Mouse (Mus musculus): Measurements from ENCODE around the gene Spsb2.
A peak's percentile ranks its signal among the peaks of the same experiment; 100 is the strongest.
"Not testable (repeated sequence)": the region's sequence is repeated elsewhere in the genome, so short reads cannot be mapped to it uniquely, and the experiment has no call there.

The Spsb2 gene

DNA sequence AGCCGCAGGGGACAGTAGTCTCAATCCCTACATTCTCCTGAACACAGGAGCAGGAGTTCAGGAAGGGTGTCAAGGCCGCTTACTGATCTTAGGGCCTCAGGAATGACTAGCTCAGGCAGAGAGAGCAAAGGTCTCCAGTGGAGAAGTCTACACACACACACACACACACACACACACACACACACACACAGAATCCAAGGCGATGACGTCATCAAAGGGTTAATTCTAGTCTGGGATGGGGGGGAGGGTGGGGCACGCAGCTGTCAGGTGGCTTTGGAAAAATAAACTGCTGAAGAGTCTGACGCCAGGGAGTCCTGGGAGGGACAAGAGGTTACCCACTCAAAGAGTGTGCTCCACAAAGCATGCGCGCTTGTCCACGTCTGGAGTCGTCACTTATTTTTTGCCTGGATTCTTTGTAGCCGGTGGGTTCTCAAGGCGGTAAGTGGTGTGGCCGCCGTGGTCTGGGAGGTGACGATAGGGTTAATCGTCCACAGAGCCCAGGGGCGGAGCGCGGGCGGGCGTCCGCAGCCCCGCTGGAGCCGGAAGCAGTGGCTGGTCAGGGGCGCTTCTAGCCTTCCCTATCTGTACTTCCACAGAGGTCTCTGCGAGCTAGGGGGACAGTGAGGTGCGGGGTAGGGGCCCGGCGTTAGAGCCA, at the start of gene Spsb2:
TSS of gene Spsb2 (plus strand) at position 304 of the 655 bp plus-strand sequence.
- DNase-seq = no peak

DNA sequence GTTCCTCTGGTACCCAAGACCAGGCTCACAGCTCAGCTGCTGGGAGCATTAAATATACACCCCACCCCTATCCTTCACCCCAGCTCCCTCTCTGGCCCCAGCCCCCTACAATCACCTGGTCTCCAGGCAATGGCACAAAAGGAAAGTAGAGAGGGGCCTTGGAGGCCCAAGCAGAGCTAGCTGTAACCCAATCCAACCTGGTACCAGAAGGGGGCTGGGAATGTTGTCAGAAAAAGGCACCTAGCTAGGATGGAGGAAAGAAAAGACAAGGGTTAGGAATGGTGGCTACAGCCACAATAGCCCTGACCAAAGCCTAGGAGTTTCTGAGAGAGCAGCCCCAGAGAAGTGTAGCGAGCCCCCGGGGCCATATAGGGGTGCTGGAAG, 49.6 kb upstream of the Spsb2 start:
- DNase-seq = no peak

DNA sequence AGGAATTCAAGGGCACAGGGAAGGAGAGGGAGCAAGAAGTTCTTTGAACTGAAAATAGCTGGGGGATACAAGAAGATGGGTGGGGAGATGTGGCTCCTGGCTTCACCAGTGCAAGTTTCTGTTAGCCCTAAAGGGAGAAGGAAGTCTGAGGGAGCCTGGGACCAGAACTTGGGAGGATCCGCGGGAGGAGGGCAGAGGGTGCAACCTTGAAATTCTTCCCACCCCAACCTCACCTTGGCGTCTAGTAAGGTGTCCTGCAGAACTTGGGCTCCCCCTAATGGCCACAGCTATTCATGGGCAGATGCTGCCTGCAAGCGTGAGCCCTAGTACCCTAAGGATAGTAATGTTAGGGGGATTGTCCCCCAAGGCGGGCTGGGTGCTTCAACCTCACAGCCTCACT, 49.2 kb upstream of the Spsb2 start:
- DNase-seq = peak; percentile 85

DNA sequence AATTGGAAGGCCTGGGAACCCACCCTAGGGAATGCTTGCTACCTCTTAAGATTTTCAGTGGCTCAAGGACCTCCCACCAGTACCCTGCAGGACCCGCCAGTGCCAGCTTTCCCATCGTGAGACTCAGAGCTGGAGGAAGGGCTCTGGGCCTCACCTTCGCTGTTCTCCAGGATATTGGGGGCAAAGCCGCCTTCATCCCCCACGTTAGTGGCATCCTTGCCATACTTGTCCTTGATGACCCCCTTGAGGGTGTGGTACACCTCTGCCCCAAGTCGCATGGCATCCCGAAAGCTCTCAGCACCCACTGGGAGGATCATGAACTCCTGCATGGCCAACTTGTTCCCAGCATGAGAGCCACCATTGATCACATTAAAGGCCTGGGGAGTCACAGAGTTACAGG, 42.5 kb upstream of the Spsb2 start:
- DNase-seq = no peak

DNA sequence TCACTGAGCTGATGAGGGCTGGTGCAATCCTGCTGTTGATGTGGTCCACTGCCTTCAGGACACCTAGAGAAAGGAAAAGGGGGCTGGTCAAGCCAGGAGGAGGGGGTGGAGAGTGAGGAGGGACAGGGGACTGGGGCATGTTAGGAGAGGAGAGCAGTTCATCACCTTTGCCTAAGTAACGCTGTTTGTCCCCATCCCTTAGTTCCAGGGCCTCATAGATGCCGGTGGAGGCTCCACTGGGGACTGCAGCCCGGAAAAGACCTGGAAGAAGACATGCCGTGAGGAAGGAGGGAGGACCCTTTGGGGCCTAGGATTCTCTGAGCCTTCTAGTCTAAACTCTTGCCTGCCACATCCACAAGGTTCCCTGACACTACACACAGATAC, 40.9 kb upstream of the Spsb2 start:
- DNase-seq = no peak

DNA sequence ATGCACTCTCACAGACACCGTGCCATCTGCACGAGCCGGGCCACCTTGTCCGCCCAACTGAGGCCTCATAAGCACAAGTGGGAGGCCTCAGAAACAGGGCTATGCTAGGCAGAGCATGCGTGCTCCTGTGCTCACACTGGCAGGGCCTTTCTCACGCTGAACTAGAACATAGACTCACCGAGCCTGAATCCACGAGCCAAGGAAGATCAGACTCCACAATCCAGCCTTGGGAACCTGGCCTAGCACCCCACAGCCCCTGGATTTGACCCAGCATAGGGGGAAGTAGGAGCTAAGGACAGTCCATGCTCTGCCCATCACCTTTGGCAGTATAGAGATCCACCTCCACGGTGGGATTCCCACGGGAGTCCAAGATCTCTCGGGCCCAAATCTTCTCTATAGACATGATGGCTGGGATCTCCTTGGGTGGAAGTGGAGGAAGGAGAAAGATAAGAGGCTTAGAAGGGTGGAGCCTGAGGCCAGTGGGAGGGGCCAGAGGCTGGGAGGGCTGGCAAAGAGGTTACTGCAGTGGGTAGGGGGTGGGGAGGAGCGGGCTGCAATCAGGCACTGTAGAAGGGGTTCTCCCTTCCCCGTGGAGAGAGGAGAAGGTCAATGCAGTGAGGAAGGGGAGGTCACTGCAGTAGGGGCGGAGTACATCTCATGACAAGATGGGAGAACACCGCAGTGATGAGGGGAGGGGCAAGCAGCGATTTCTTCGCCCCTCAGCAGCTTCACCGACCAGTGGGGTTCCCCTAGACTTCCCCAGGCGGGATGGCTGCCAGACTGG, 40.3 kb upstream of the Spsb2 start:
- no peak for DNase-seq

DNA sequence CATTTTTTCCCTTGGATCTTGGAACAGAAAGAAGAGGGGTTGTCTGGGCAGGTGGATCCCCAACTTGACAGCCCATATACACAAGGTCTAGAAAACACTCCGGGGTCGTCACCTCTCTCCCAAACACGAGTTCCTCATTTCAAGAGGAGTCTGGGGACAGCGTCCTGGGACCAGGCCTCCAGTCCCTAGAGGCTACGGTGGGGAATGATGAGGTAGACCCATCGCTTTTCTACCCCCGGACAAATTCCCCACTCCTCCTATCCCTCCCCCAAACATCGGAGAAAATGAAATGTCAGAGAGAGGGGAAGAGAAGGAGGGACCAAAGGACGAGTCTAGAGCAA, 39.8 kb upstream of the Spsb2 start:
- no peak for DNase-seq

DNA sequence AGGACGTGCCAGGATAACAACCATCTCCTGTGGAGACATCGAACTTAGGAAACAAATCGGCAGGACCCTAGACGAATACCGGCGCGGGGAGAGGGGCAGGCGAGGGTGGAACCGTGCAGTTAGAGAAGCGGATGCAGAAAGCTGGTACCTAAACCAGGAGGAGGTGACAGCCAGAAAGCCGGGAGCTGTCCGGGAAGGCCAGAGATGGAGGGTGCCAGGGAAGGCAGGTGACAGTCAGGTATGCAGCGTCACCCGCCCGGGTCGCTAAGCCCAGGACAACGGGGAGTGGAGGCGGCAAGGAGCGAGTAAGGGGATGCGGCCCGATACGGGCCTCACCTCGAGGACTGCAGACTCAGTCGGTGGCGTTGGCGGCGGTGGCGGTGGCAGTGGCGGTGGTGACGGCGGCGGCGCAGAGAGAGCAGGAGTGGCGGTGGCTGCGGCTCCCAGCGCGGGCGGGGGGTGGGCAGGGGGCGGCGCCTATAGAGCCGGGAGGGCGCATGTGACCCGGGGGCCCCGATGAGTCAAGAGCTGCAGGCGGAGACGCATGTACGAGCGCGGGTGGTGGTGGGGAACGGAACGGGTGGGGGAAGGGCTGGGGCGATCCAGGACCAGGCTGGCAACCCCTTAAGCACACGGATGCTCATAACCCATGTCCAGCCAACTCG, 39.2 kb upstream of the Spsb2 start, which contains the start of gene Eno2:
TSS of gene Eno2 (minus strand) at position 573 of the 665 bp plus-strand sequence.
- peak; percentile 87 for DNase-seq

DNA sequence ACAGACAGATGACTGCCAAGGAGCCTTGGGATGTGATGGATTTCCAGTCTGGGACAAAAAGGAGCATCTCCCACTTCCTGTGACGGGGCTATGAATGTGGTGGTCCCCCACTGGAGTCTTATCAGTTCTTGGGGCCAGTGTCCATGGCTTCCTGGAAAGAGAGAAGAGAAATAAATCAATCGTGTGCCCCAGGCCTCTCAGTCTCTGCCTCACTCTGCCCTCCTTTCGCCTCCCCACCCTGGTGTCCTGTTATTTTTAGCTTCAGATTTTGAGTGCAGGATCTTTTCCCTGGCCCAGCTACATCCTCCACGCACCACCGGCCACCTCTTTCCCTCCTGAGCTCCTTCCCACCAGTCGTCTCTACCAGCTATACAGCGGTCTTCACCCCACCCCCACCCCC, 38.4 kb upstream of the Spsb2 start:
- DNase-seq = no peak

DNA sequence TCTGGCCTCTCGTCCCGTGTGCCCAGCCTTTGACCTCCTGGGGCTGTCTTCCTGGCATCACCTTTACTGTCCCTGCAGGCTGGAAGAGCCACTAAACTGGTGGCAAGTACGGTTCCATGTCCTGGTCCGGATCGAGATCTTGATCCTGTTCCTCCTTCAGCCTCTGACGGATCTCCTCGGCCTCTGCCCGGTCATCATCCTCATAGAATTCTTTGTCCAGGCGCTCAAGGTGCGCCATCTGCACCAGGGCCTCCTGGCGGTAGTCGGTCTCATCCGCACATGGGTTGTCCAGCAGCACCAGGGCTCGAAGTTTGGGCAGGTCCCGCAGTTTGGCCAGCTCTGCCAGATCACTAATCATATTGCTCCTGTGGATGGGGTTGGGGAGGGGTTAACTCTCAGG, 38.0 kb upstream of the Spsb2 start:
- DNase-seq = no peak

DNA sequence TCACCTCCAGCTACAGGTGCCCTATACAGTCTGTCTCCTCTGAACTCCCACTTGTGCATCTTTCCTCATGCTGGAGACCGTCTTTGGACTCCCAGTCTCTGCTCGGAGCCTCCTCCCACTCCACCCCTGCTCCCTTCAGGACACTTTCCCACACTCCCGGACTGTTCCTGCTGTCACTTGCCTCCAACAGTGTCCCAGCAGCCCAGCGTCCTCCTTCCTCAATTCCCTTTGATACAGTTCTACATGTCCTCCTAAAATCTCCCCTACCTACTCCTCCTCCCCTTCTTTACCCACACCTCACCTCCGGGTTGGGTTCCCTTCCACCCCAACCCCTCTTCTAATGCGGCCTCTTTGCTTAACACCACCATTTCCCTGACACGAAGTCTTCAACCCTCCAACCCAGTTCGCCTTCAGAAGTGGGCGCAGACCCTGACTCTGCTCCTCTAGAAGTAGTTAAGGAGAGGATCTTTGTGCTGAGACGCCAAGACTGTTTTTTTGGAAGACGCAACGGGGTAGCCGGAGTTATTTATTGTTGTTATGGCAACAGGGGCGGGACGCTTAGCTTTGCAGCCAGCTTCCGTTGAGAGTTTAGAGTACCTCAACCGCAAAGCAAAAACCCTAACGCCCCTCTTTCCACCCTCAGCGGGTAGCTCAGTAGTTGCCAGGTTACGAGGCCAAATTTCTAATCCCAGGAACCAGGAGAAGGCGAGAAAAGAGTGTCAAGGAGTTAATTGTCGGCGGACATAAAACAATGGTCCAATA, 29.1 kb upstream of the Spsb2 start, which contains the start of gene Lrrc23:
TSS of gene Lrrc23 (minus strand) at position 506 of the 762 bp plus-strand sequence.
- no peak for DNase-seq

DNA sequence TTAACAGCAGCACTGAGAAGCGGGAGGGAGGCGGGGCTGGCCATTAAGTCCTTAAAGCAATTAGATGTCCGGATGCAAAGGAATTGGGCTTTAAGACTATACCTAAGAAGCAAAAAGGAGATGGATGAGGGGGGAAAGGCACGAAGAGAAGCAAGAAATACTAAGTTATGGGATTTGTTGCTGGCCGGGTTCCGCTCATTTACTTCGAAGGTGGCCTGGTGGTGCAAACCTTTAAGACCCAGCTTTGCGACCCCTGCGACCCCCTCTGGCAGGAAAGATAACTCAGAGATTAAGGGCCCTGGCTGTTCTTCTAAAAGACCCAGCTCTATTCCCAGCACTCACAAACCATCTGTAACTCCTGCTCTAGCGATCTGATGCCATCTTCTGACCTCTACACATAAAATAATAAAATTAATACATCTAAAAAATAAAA, 28.5 kb upstream of the Spsb2 start:
- no peak for DNase-seq

DNA sequence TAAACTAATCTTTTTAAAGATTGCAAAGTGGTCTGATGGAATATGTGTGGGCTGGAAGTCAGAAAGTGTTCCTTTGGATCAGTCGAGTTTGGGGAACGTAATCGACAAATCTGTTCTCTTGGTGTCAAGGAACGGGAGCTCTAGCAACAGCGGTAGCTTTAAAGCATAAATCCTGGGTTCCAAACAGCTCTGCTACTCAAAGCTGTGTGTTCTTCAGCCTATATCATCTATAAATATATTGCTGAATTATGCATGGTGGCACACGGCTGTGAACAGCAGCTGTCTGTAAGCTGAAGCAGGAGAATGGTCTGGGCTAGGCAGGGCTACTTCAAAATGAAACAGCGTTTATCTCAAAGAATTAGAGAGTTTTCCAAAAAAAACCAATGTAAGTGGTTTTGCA, 27.5 kb upstream of the Spsb2 start:
- DNase-seq = no peak

DNA sequence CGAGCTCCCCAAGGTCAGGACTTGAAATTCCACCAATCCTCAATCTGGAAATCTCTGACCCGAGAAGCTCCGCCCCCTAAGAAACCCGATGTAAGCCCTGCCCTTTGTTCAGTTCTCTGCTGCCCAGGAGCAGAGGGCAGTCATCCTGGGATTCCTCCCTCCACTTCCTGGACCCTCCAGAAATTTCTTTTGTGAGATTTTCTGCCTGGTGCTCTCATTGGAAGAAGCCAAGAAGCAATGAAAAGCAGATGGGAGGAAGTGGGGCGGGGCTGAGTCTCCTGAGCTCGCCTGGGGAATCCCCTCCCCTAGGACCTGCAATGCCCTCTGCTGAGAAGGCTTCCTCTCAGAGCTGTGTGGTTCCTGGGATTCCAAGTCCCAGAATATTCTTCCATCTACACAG, 26.0 kb upstream of the Spsb2 start:
- DNase-seq = no peak

DNA sequence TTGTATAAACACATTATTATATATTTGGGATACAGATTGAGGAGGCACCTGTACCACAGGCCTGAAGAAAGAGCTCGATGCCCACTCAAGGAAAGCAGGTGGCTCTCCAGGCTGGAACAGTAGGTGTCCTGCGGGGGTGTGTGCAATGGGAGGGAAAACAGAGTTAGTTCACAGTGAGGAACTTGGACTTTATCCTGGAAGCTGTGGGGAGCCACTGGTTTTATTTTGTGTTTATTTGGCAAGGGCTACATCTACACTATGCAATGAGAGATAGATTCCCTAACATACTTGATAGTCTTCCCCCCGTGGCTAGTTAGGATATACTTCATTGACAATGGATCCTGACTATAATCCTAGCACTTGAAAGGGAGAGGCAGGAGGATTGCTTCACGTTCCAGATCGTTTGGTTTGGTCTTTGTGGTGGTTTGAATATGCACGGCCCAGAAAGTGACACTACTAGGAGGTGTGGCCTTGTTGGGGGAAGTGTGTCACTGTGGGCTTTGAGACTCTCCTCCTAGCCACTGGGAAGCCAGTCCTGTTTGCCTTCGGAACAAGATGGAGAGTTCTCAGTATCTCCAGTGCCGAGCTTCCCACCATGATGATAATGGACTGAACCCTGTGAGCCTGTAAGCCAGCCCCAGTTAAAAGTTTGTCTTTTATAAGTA, 21.6 kb upstream of the Spsb2 start:
- DNase-seq = peak; percentile 61

DNA sequence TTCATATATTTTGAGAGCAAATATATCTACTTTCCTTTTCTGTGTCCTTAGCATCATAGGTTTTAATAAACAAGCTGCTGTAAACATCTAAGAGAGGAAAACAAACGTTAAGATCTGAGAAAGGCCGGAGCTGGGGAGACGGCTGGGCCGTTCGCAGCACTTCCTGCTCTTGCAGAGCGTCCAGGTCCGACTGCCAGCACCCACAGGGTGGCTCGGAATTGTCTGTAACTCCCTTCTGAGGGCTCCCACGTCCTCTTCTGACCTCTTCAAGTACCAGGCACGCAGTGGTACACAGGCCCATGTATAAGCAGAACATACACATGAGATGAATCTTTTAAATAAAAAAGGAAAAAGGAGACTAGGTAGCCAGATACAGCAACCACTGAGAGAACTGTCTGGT, 20.7 kb upstream of the Spsb2 start:
- no peak for DNase-seq

DNA sequence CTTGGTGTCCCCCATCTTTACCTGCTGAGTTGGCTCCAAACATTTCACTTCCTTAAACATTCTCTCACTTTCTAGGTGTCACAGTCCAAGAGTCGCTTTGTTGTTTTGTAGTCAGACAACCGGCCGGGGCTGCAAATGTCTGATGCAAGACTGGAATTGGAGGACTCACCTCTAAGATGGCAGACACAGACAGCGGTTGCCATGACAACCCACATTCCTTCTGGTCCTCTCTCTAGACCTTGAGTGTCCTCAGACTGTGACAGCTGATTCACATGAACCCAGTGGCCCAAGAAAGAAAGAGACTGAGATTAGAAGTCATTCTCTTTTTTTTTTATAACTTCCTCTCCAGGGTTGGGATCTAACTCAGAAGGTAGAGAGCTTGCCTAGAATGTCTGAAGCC, 18.9 kb upstream of the Spsb2 start:
- no peak for DNase-seq

DNA sequence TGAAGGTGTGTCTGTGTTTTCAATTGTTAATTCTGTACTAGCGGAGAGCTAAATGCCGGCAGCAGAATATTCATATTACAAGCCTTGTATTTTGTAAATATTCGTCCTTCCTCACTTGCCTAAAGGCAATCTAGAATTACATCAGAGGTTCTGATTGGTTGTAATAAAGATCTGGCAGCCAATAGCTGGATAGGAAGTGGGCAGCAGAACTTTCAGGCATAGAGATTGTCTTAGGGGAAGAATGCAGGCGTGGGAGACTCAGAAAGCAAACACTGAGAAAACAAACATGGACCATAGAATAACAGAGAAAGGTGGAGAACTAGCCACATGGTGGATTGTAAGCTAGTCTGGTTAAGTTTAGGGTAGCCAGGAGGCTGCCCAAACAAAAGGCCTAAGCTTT, 18.3 kb upstream of the Spsb2 start:
- no peak for DNase-seq

DNA sequence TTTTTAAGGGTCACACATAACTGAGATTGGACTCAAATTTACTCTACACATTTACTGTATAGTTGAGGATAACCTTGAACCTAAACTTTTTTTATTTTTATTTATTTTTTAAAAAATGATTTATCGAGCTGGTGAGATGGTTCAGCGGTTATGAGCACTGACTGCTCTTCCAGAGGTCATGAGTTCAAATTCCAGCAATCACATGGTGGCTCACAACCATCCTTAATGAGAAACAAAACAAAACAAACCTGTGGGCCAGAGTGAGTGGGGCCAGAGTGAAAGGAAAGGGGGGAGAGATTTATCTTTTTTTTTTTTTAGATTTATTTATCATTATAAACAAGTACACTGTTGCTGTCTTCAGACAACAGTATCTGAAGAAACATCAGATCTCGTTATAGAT, 16.6 kb upstream of the Spsb2 start:
- DNase-seq = no peak

DNA sequence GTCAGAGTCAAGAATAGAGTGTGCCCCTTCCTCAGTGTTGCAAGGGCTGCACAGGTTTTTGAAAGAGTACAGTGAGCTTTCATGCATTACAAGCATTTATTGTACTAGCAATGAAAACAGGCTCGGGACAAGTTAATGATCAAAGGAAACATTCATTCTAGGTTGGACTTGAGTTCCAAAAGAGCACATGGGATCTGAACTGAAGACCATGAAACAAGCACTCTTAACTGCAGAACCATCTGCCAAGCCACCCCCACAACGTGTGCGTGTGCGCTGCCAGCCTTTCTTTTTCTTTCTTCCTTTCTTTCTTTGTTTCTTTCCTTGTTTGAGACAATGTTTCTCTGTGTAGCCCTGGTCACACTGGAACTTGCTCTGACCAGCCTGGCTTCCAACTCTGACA, 12.7 kb upstream of the Spsb2 start:
- DNase-seq = no peak

DNA sequence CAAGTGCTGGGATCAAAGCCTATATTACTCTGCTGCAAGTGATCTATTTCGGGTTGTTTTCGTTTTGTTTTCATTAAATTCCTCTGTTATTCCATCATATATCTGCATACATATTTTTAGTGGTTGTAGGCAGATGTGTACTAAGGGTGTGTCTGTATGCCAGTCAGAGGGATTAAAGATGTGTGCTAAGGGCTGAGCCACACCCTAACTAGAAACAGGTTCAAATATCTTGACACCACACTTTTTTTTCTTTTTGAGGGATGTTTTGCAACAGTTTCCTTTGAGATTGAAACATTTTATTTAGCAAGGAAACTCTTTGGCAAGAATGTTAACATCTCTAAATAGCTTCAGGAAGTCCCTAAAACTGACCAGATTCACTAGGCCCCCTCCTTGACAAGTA, 12.3 kb upstream of the Spsb2 start:
- DNase-seq = no peak

DNA sequence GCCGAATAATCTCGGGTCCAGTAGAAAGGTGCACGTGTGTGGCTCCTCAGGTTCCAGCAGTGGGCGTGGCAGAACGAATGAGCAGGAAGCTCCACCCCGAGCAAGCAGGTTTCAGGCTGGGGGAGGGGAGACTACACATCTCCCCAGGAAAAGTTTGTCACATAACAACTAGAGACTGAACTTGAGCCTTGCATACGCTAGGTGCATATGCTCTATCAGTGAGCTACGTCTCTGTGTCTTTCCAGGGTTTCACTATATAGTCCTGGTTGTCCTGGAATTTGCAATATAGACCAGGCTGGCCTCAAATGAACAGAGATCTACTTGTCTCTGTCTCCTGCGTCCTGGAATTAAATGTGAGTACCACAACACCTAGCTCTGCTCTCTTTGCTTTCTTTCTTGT, 6.1 kb upstream of the Spsb2 start:
- DNase-seq = not testable (repeated sequence)

DNA sequence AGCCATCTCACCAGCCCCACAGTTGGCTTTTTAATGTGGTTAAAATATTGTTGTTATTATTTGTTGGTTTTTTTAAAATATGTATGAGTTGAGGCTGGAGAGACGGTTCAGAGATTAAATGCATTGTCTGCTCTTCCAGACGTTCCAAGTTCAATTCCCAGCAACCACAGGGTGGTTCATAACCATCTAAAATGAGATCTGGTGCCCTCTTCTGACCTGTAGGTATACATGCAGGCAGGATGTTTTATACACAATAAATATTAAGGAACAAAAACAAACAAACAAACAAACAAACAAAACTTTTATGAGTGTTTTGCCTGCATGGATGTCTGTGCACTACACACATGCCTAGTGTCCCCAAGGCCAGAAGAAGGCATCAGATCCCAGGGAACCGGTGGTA, 5.4 kb upstream of the Spsb2 start:
- no peak for DNase-seq

All from right cerebral cortex, adult 18-20 months (tissue).